Mouse (Mus musculus): ENCODE measurements around the gene Rab6b. TPM values are rescaled to one million over a fixed set of nuclear protein-coding genes. Genes with fewer than 3 reads are reported as not detected.

The Rab6b gene
- polyA plus RNA-seq, 1 experiment: 1.7 TPM

DNA sequence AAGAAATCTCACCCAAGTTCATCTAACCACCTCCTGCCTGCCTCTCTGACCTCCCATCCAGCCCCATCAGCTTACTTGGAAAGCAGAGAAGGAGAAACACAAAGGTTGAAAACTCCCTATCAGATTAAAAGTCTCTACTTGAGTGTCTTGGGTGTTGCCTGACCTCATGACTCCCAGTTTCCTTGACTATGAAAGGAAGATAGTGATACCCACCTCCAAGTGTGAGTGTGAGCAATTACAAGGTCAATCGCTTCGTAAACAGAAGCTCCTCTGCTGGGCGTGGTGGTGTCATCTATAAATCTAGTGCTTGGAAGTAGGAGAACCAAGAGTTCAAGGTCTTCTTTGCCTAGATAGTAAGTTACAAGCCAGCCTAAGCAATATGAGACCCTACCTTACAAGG is 31.4 kb upstream of the Rab6b start:
- Histone ChIP-seq H3K27me3 (ENCODE audit: control insufficient read depth, insufficient read depth, insufficient read length) (no peaks in the 10 kb centered on the region), H3K79me2 (ENCODE audit: control insufficient read depth, insufficient read depth) (no peaks in the 10 kb centered on the region), H3ac (ENCODE audit: control insufficient read depth, insufficient read length, low read depth) (no peak overlapping the region), H3K4me3 (ENCODE audit: insufficient read depth, poor library complexity, severe bottlenecking) (no peak overlapping the region), H3K36me3 (ENCODE audit: control insufficient read depth, insufficient read depth) (no peaks in the 10 kb centered on the region), H3K79me3 (ENCODE audit: low read depth) (no peaks in the 10 kb centered on the region)
- no peak for TF ChIP-seq CEBPB (IDR thresholded peaks at IDR 0.05; ENCODE audit: low read depth)
- TF ChIP-seq FOSL1 (IDR thresholded peaks at IDR 0.05; ENCODE audit: insufficient read depth, low read length, poor library complexity, severe bottlenecking): no peak
- TF ChIP-seq MAX (IDR thresholded peaks at IDR 0.05): no peak
- no peak for TF ChIP-seq CTCF (IDR thresholded peaks at IDR 0.05; ENCODE audit: control insufficient read depth, insufficient read depth, insufficient read length)
- TF ChIP-seq USF1 (IDR thresholded peaks at IDR 0.05; ENCODE audit: low read depth): no peak
- no peak for TF ChIP-seq MYOG (IDR thresholded peaks at IDR 0.05; ENCODE audit: control insufficient read depth, extremely low read depth, insufficient read length)
- TF ChIP-seq MYOD1 (IDR thresholded peaks at IDR 0.05; ENCODE audit: control insufficient read depth, insufficient read length, low read depth): no peak

DNA sequence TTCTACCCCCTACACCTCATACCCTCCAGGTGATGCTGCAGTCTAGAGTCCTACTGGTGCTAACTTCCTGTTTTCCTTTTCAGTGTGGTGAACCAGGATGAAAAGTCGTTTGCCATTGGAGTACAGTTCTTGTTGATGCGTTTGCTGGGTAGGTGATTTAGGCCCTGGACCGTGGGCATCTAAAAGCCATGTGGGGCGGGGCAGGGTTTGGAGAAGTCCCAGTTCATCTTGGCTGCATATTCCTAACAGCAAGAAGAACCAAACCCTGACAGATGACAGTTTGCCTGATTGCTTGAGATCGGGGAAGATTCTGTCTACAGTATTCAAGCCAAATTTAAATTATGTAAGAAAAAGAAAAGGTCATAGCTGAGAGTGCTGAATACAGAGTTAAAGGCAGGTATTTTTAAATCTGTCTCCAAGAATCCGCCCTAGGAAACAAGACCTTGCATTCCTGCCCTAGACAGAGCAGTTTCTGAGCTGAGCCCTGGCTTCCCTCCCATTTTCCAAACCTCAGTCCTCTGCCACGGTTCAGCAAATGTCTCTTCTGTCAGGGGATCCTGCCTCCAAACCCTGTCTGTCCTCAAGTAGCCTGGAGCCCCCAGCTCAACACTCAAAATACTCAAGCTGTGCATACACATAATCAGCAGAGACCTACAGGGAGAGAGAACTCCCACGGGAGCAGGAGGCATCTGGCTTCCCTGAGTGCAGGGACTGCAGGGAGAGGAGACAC is 29.2 kb upstream of the Rab6b start:
- no peak for TF ChIP-seq FOSL1 (IDR thresholded peaks at IDR 0.05; ENCODE audit: insufficient read depth, low read length, poor library complexity, severe bottlenecking)
- TF ChIP-seq USF1 (IDR thresholded peaks at IDR 0.05; ENCODE audit: low read depth): no peak
- TF ChIP-seq MAX (IDR thresholded peaks at IDR 0.05): no peak
- no peak for TF ChIP-seq MYOD1 (IDR thresholded peaks at IDR 0.05; ENCODE audit: control insufficient read depth, insufficient read length, low read depth)
- no peak for TF ChIP-seq CEBPB (IDR thresholded peaks at IDR 0.05; ENCODE audit: low read depth)
- TF ChIP-seq CTCF (IDR thresholded peaks at IDR 0.05; ENCODE audit: control insufficient read depth, insufficient read depth, insufficient read length): no peak
- TF ChIP-seq MYOG (IDR thresholded peaks at IDR 0.05; ENCODE audit: control insufficient read depth, extremely low read depth, insufficient read length): no peak

DNA sequence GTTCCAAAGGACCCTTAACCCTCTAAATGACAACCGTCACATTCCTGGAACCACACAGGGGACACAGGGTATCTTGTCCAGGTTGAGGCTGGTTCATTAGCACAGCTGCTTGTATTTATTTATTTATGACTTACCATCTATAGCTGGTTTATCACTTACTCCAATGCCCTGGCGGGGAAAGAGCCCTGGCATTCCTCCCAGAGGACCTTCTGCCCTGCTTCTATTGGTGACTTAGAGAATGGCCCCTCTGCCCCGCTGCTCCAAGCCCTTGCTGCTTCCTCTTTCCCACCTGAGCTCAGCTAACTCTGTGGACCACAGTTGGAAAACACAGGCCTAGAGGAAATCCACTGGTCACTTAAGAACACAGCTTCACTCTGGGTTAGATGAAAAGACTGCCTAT is 28.2 kb upstream of the Rab6b start:
- no peak overlapping the region for H3ac ChIP-seq (ENCODE audit: control insufficient read depth, insufficient read length, low read depth)
- TF ChIP-seq CEBPB (IDR thresholded peaks at IDR 0.05; ENCODE audit: low read depth): no peak
- no peak for TF ChIP-seq MYOD1 (IDR thresholded peaks at IDR 0.05; ENCODE audit: control insufficient read depth, insufficient read length, low read depth)
- TF ChIP-seq USF1 (IDR thresholded peaks at IDR 0.05; ENCODE audit: low read depth): no peak
- TF ChIP-seq MAX (IDR thresholded peaks at IDR 0.05): no peak
- TF ChIP-seq MYOG (IDR thresholded peaks at IDR 0.05; ENCODE audit: control insufficient read depth, extremely low read depth, insufficient read length): no peak
- no peak for TF ChIP-seq FOSL1 (IDR thresholded peaks at IDR 0.05; ENCODE audit: insufficient read depth, low read length, poor library complexity, severe bottlenecking)
- TF ChIP-seq CTCF (IDR thresholded peaks at IDR 0.05; ENCODE audit: control insufficient read depth, insufficient read depth, insufficient read length): no peak

More for the DNA sequence above, 29.2 kb upstream of the Rab6b start:
- Histone ChIP-seq H3K4me3 (ENCODE audit: insufficient read depth, poor library complexity, severe bottlenecking) (no peak overlapping the region), H3K79me2 (ENCODE audit: control insufficient read depth, insufficient read depth) (no peaks in the 10 kb centered on the region), H3ac (ENCODE audit: control insufficient read depth, insufficient read length, low read depth) (no peak overlapping the region), H3K36me3 (ENCODE audit: control insufficient read depth, insufficient read depth) (no peaks in the 10 kb centered on the region), H3K27me3 (ENCODE audit: control insufficient read depth, insufficient read depth, insufficient read length) (no peaks in the 10 kb centered on the region), H3K79me3 (ENCODE audit: low read depth) (no peaks in the 10 kb centered on the region)

DNA sequence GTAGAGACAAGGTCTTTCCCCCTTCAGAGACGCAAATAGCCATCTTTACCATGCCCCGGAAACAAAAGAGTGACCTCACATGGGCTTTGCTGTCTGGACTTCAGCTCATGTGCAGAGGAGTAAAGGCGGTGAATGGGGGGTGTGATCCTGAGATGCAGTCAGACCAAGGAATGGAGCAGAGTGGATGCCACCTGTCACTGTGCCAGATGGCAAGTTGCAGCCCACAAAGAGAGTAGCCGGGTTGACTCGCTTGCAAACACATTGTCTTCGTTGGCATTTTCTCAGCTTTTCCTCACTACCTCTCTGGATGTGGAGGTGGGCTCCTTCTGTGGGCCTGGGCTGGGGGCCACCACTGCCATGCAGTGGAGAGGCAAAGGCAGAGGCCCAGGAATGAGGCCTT is 24.9 kb upstream of the Rab6b start:
- Histone ChIP-seq H3K4me3 (ENCODE audit: insufficient read depth, poor library complexity, severe bottlenecking) (no peak overlapping the region), H3K79me2 (ENCODE audit: control insufficient read depth, insufficient read depth) (no peaks in the 10 kb centered on the region)

More for the DNA sequence above, 28.2 kb upstream of the Rab6b start:
- H3K79me2 ChIP-seq (ENCODE audit: control insufficient read depth, insufficient read depth): no peaks in the 10 kb centered on the region
- H3K79me3 ChIP-seq (ENCODE audit: low read depth): no peaks in the 10 kb centered on the region
- no peak overlapping the region for H3K4me3 ChIP-seq (ENCODE audit: insufficient read depth, poor library complexity, severe bottlenecking)
- no peaks in the 10 kb centered on the region for H3K36me3 ChIP-seq (ENCODE audit: control insufficient read depth, insufficient read depth)
- H3K27me3 ChIP-seq (ENCODE audit: control insufficient read depth, insufficient read depth, insufficient read length): no peaks in the 10 kb centered on the region

DNA sequence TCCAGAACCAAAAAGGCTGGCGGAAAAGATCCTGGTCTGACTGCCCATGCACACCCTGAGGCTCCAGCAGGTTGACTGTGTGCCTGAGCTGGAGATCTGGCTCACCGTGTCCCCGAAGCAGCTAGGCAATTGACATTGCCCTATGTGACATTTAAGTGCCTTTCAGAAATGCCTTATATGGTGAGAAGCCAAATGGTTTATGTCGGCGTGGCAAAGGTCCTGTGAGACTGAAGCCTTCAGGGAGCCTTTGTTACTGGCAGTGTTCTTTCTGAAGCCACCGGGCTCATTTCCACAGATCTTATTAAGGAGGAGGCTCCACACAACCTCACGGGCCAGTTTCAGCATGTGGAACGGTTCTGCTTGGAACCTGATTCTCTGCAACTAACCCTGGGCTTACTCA is 24.3 kb upstream of the Rab6b start:
- H3K4me3 ChIP-seq (ENCODE audit: insufficient read depth, poor library complexity, severe bottlenecking): no peak overlapping the region
- H3K79me3 ChIP-seq (ENCODE audit: low read depth): no peaks in the 10 kb centered on the region
- TF ChIP-seq MYOG (IDR thresholded peaks at IDR 0.05; ENCODE audit: control insufficient read depth, extremely low read depth, insufficient read length) (no peak), USF1 (IDR thresholded peaks at IDR 0.05; ENCODE audit: low read depth) (no peak), CEBPB (IDR thresholded peaks at IDR 0.05; ENCODE audit: low read depth) (no peak), MAX (IDR thresholded peaks at IDR 0.05) (no peak), MYOD1 (IDR thresholded peaks at IDR 0.05; ENCODE audit: control insufficient read depth, insufficient read length, low read depth) (no peak), FOSL1 (IDR thresholded peaks at IDR 0.05; ENCODE audit: insufficient read depth, low read length, poor library complexity, severe bottlenecking) (no peak), CTCF (IDR thresholded peaks at IDR 0.05; ENCODE audit: control insufficient read depth, insufficient read depth, insufficient read length) (no peak)
- no peak overlapping the region for H3ac ChIP-seq (ENCODE audit: control insufficient read depth, insufficient read length, low read depth)
- no peaks in the 10 kb centered on the region for H3K27me3 ChIP-seq (ENCODE audit: control insufficient read depth, insufficient read depth, insufficient read length)
- no peaks in the 10 kb centered on the region for H3K79me2 ChIP-seq (ENCODE audit: control insufficient read depth, insufficient read depth)
- no peaks in the 10 kb centered on the region for H3K36me3 ChIP-seq (ENCODE audit: control insufficient read depth, insufficient read depth)

More for the DNA sequence above, 24.9 kb upstream of the Rab6b start:
- TF ChIP-seq MYOG (IDR thresholded peaks at IDR 0.05; ENCODE audit: control insufficient read depth, extremely low read depth, insufficient read length) (no peak), CTCF (IDR thresholded peaks at IDR 0.05; ENCODE audit: control insufficient read depth, insufficient read depth, insufficient read length) (no peak), FOSL1 (IDR thresholded peaks at IDR 0.05; ENCODE audit: insufficient read depth, low read length, poor library complexity, severe bottlenecking) (no peak), MAX (IDR thresholded peaks at IDR 0.05) (no peak), MYOD1 (IDR thresholded peaks at IDR 0.05; ENCODE audit: control insufficient read depth, insufficient read length, low read depth) (no peak), CEBPB (IDR thresholded peaks at IDR 0.05; ENCODE audit: low read depth) (no peak), USF1 (IDR thresholded peaks at IDR 0.05; ENCODE audit: low read depth) (no peak)
- no peak overlapping the region for H3ac ChIP-seq (ENCODE audit: control insufficient read depth, insufficient read length, low read depth)
- H3K36me3 ChIP-seq (ENCODE audit: control insufficient read depth, insufficient read depth): no peaks in the 10 kb centered on the region
- H3K27me3 ChIP-seq (ENCODE audit: control insufficient read depth, insufficient read depth, insufficient read length): no peaks in the 10 kb centered on the region
- H3K79me3 ChIP-seq (ENCODE audit: low read depth): no peaks in the 10 kb centered on the region

Measured in C2C12 (cell line).